Mouse (Mus musculus) small intestine, adult 2 months (tissue): ENCODE data around the gene Pcbp2. TPM values are rescaled to one million over a fixed set of nuclear protein-coding genes. Genes with fewer than 3 reads are reported as not detected.

Experiments used
- H3K27ac ChIP-seq: fragments of 200-500 bp; 2 replicates; pipeline ENCODE4 v1.5.1; 2012; ENCODE audit warnings: low read depth, low read length, control low read depth, inconsistent platforms; ENCODE audit not compliant: insufficient read depth
- H3K27me3 ChIP-seq: fragments of 200-500 bp; 2 replicates; pipeline ENCODE4 v1.6.1; 2012; ENCODE audit warnings: mild to moderate bottlenecking, moderate library complexity, low read length, inconsistent platforms; ENCODE audit not compliant: control insufficient read depth, insufficient read depth
- H3K36me3 ChIP-seq: fragments of 200-500 bp; 2 replicates; pipeline ENCODE4 v1.6.1; 2012; ENCODE audit warnings: mild to moderate bottlenecking, low read length, control low read depth, inconsistent platforms; ENCODE audit not compliant: control insufficient read depth, insufficient read depth
- H3K4me1 ChIP-seq: fragments of 200-500 bp; 2 replicates; pipeline ENCODE4 v1.6.1; 2012; ENCODE audit warnings: low read length, inconsistent platforms, mixed read lengths; ENCODE audit not compliant: control insufficient read depth, insufficient read depth, insufficient read length
- H3K4me3 ChIP-seq: fragments of 200-500 bp; 2 replicates; pipeline ENCODE4 v1.5.1; 2012; ENCODE audit warnings: low read depth, mild to moderate bottlenecking, control low read depth, inconsistent platforms, low read length, moderate library complexity
- CTCF ChIP-seq: fragments of 200-500 bp; IDR thresholded peaks from 2 replicates; pipeline ENCODE4 v1.5.1; 2012; ENCODE audit warnings: low read depth, mild to moderate bottlenecking, control low read depth, inconsistent platforms, low read length, moderate library complexity, mixed read lengths; ENCODE audit not compliant: insufficient replicate concordance, insufficient read length; ENCODE audit errors: extremely low read depth
- POLR2A ChIP-seq: fragments of 200-500 bp; IDR thresholded peaks from 2 replicates; pipeline ENCODE4 v1.6.1; 2012; ENCODE audit warnings: low read depth, mild to moderate bottlenecking, control low read depth, inconsistent platforms, low read length, moderate library complexity
- WGBS: fragments of 180-500 bp; shearing (Covaris S2); methylation state at CpG from one replicate; pipeline ENCODE4 v1.1.7; 2018; 5-methylcytosine and 5-hydroxymethylcytosine counted together
- polyA plus RNA-seq: library from polyadenylated mRNA; depleted of rRNA; stranded (reverse); fragments of >200 nt; gene quantifications from 2 replicates; pipeline ENCODE4 v1.2.3, GENCODE M21; 2012

Pcbp2 gene
- polyA plus RNA-seq, 1 experiment: 442 TPM

- Histone ChIP-seq H3K27me3 (no peaks in the 10 kb centered on the region), H3K27ac (no peak overlapping the region), H3K4me3 (no peak overlapping the region), H3K4me1 (peaks cover 15% of the 10 kb centered on the region), H3K36me3 (peaks cover 51% of the 10 kb centered on the region)
- 83% methylated on average over 5 of the region's 5 CpGs for WGBS
- TF ChIP-seq CTCF (no peak), POLR2A (no peak)
These were observed 30.1 kb downstream of the Pcbp2 start for GRCm38 (mm10) chr15:102500479-102500878.

GRCm38 (mm10) chr15:102501084-102501814, 30.9 kb downstream of the Pcbp2 start:
- no peak for TF ChIP-seq POLR2A
- TF ChIP-seq CTCF: no peak
- 76% methylated on average over 19 of the region's 19 CpGs for WGBS
- peaks cover 15% of the 10 kb centered on the region for H3K4me1 ChIP-seq
- no peak overlapping the region for H3K27ac ChIP-seq
- no peaks in the 10 kb centered on the region for H3K27me3 ChIP-seq
- no peak overlapping the region for H3K4me3 ChIP-seq
- peaks cover 47% of the 10 kb centered on the region for H3K36me3 ChIP-seq

GRCm38 (mm10) chr15:102502254-102502840, 32.0 kb downstream of the Pcbp2 start:
- Histone ChIP-seq H3K4me3 (no peak overlapping the region), H3K4me1 (peaks cover 15% of the 10 kb centered on the region), H3K27ac (peak overlapping the region; percentile 42), H3K36me3 (peaks cover 41% of the 10 kb centered on the region), H3K27me3 (no peaks in the 10 kb centered on the region)
- TF ChIP-seq CTCF (no peak), POLR2A (no peak)
- 26% methylated on average over 9 of the region's 9 CpGs for WGBS

GRCm38 (mm10) chr15:102503447-102503846, 33.1 kb downstream of the Pcbp2 start, which contains the start of gene Gm10337:
Gm10337 (plus strand) TSS chr15:102503722.
- no peak within 1 kb of the TSS for H3K27ac ChIP-seq
- no peaks in the 10 kb centered on the region for H3K27me3 ChIP-seq
- peaks cover 34% of the 10 kb centered on the region for H3K36me3 ChIP-seq
- TF ChIP-seq POLR2A: no peak
- no peak for TF ChIP-seq CTCF
- H3K4me3 ChIP-seq: no peak within 1 kb of the TSS
- H3K4me1 ChIP-seq: peaks cover 15% of the 10 kb centered on the region
- WGBS: 88% methylated on average over 1 of the region's 1 CpGs

GRCm38 (mm10) chr15:102503924-102504782, 33.8 kb downstream of the Pcbp2 start:
- TF ChIP-seq CTCF: no peak
- TF ChIP-seq POLR2A: no peak
- Histone ChIP-seq H3K36me3 (peaks cover 32% of the 10 kb centered on the region), H3K27me3 (no peaks in the 10 kb centered on the region), H3K4me3 (no peak overlapping the region), H3K27ac (no peak overlapping the region), H3K4me1 (peaks cover 15% of the 10 kb centered on the region)
- WGBS: 88% methylated on average over 9 of the region's 9 CpGs

- peaks cover 24% of the 10 kb centered on the region for H3K36me3 ChIP-seq
- no peaks in the 10 kb centered on the region for H3K27me3 ChIP-seq
- TF ChIP-seq CTCF (no peak), POLR2A (no peak)
- peaks cover 17% of the 10 kb centered on the region for H3K4me1 ChIP-seq
- 66% methylated on average over 12 of the region's 12 CpGs for WGBS
- no peak overlapping the region for H3K4me3 ChIP-seq
- no peak overlapping the region for H3K27ac ChIP-seq
These were observed 34.9 kb downstream of the Pcbp2 start for GRCm38 (mm10) chr15:102505073-102505769.
